Mouse (Mus musculus) right cerebral cortex, postnatal 36 days (tissue): ENCODE data around the gene Zc3h7b.
A peak's percentile ranks its signal among the peaks of the same experiment; 100 is the strongest.

Experiments
- DNase-seq, 2 experiments: peaks; one replicate each; pipeline ENCODE4 v3.0.0; 2022; ENCODE audit warnings: low spot score in 2 of 2, mixed read lengths in 1 of 2

Zc3h7b gene

DNA sequence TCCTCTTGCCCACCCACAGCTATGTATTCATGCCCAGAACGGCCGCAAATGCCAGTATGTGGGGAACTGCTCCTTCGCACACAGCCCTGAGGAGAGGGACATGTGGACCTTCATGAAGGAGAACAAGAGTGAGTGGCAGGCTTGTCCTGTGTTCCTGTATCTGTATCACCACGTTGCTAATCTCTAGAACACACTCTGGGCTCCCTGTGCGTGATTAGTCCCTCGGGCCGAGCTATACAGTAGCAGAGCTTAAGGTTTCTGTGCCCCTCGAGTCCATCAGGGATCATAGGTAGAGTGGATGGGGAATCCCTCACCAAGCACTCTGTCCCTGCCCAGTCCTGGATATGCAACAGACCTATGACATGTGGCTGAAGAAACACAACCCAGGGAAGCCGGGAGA, 47.6 kb downstream of the Zc3h7b start:
- DNase-seq = no peak

- DNase-seq = no peak
Observed at GRCm38 (mm10) chr15:81796228-81796627, 51.4 kb downstream of the Zc3h7b start.

- no peak for DNase-seq
Observed at GRCm38 (mm10) chr15:81797861-81798260, 53.0 kb downstream of the Zc3h7b start.

DNA sequence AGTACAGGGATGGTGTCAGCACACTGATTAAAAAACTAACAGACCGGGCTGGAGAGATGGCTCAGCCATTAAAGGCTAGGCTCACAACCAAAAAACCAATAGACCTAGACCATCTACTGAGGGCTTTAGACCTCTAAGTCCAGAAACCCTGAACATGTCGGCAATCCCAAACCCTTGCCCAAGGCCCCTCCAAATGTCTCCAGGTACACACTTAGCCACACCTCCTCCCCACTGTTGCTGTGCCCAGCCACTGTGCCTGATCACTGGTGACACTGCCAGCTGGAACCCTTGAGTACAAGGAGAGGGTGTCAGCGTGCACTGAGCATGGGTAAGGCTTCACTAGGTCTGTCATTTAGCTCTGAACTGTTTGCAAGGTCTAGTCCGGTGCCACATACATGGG, 53.6 kb downstream of the Zc3h7b start:
- no peak for DNase-seq

DNA sequence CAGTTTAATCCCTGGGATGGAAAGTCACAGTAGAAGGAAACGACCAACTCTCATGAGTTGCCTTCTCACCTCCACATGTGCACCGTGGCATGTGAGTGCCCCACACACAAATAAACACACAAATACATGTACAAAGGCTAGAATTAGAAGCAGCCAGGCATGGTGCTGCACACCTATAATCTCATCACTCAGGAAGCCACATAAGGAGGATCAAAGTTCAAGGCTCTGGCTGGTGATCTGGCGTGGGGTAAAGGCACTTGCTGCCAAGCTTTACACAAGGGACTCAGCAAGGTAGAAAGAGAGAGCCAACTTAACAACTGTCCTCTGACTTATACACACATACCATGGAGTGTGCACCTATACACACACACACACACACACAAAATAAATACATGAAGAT, 55.5 kb downstream of the Zc3h7b start:
- no peak for DNase-seq

- DNase-seq = peak; percentile 99
Observed at GRCm38 (mm10) chr15:81802001-81802890, 57.4 kb downstream of the Zc3h7b start, which contains the start of gene Tef. Gene Tef, plus strand, starts transcription at chr15:81802421.

DNA sequence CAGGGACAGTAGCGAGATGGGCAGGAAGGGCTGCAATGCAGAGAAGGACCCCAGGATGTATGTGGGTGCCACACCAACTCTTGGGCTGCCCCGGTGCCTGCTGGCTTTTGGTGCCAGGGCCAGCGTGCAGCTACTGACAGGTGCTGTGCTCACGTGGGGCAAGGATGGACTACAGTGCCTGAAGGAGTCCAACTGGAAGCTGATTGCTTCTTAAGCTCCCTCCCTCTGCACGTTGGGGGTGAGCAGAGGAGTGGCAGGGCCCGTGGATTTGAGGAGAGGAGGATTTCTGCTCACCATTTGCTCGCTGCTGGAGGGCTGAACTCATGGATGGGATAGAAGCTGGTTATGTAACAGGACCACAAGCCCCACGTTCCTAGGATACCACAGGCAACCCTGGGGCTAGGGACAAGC, 58.1 kb downstream of the Zc3h7b start:
- DNase-seq = peak; percentile 77 to 80

DNA sequence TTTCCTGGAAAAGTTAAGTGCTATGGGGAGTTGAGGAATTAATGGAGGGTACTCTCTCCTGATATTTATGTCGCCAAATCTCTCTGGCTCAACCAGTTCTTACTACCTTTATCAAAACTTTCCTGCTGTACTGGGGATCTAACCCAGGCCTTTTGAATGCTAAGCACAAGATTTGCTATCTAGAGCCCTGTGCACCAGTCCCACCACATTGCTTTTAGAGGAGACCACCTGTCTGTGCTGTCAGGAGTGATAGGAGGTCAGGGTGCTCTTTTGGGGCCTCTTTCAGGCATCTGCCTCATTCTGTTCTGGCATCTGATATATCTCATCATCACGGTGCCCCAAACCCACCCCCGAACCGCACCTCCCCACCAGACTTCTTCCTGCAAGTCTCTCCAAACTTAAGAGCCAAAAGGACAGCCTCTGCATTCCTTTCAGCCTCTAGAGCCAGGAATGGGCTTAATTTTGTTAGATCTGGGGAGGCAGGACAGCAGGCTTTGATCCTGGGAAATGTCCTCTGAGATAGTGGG, 58.6 kb downstream of the Zc3h7b start:
- no peak for DNase-seq

DNA sequence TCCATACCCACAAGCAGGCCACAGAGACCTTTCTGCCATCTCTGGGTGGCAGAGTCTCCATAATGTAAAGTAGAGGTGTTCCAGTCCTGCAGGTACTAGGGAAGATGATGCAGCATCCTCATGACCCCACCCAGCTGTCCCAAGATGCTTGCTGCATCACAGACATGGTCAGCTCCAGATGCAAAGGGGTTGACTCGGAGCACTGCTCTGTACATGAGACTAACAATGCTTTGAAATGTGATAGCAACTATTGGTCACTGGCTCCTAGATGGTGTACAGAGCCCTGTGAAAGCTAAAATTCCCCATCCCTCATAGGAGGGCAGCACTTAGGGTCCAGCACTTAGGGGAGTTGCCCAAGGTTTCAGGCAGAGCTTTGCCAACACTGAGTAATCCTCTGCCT, 59.3 kb downstream of the Zc3h7b start:
- DNase-seq = no peak

GRCm38 (mm10) chr15:81804883-81805282, 60.0 kb downstream of the Zc3h7b start:
- DNase-seq = no peak

GRCm38 (mm10) chr15:81805624-81806023, 60.8 kb downstream of the Zc3h7b start:
- DNase-seq = no peak

GRCm38 (mm10) chr15:81806621-81807404, 62.0 kb downstream of the Zc3h7b start:
- no peak for DNase-seq

DNA sequence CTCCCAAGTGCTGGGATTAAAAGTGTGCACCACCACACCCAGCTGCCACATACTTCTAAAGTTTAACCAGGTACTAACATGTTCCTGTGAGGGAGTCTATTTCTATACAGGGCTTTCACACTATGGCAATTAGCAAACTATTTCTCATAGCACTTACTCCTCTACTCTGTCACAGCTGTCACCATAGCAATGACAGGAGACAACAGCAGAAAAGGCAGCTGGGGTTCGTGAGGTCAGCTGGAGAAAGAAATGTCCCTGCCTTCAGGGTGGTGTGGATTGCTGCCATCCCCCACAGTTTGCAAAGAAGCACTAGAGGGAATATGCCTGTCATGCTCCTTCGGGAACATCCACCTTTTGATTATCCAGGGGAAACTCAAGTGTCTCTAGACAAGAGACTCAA, 63.9 kb downstream of the Zc3h7b start:
- DNase-seq = no peak

DNA sequence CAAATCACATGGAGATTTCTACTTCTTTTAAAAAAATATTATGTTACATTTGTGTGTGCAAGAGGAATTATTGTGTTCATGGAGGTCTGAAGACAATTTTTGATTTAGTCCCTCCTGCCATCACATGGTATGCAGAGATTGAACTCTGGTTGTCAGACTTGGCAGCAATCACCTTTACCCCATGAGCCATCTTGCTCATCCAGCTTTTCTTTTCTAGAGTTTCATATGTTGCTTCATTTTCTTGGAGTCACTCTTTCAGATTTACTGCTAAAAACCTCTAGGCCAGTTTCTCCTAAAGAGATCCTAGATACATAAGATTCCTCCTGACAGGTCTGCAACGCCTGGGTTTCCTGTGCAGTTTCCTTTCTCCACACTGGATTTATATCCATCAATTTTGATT, 64.7 kb downstream of the Zc3h7b start:
- DNase-seq = no peak

DNA sequence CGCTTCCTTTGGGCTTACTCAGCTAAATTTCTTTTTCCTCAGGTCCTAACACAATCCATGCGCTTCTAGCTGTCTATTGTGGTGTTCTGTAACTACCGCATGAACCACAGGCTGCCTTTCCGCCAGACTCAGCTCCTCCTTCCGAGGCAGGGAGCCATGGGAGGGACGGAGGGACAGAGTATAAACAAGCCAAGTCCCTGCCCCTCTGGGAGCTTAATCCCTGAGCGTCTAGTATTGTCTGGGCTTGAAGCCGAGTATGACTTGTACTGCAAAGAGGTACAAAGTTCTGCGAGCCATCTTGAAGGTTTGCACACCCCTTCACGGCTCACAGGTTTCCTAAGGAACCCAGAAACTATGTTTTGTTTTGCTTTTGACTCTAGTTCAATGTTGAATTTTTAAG, 65.3 kb downstream of the Zc3h7b start:
- DNase-seq = peak; percentile 67 to 81

DNA sequence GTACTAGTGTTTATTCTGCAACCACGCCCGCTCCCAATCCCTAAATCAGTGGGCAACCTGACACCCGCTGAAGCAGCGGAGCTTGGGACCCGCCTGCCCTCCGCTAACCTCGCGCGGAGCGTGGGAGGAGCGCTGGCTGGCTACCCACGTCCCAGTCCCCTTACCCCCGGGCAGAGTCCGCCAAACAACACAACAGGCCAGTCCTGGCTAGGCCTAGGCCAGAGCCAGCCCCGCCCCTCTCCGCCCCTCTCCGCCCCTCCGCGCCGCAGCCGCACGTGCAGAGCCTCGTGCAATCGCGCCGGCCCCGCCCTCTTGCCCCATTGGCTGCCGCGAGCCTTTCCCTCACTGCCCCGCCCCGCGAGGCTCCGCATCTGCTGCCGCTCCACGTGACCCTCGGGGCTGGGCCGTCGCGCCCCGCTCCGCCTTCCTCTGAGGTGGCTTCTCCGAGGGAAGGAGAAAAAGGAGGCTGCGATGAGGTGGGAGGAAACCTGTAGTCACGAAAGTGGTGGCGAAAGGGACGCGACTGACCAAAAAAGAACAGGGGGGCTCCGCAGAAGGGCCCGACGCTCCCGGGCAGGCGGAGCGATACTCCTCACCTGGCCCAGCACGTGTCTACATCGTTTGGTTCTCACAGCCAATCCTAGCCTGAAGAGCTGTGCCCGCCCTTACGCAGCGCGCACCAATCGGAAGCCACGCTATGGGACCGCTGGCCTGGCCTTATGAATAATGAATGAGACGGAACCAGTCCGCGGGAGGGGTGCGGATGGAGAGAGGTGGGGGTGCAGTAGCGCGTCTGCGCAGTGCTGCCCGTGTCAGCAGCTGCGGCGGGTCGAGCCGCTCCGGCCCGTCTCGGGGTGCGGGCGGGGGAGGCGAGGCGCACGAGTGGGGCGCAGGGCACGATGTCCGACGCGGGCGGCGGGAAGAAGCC, 66.1 kb downstream of the Zc3h7b start:
- DNase-seq = peak; percentile 99

- DNase-seq = no peak
Observed at GRCm38 (mm10) chr15:81811599-81811996, 66.7 kb downstream of the Zc3h7b start.

DNA sequence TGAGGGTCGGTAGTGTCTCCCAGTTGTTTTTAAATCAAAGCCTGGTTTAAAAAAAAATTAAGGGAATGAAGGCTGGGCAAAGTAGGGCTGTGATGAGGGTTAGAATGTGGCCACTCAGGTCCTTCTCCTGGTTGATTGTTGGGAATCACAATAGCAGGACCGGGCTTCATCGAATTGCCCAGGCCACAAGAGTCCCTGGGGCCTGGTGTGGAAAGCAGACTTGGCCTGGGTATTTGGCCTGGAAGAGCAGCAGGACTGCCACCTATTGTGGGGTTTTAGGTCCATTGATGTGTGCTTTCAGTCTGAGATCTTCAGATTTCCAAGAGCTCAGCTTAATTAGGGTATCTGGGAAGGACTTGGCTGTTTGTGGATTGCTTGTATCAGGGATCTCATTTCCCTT, 67.4 kb downstream of the Zc3h7b start:
- no peak for DNase-seq

- no peak for DNase-seq
Observed at GRCm38 (mm10) chr15:81812696-81813631, 68.1 kb downstream of the Zc3h7b start.

DNA sequence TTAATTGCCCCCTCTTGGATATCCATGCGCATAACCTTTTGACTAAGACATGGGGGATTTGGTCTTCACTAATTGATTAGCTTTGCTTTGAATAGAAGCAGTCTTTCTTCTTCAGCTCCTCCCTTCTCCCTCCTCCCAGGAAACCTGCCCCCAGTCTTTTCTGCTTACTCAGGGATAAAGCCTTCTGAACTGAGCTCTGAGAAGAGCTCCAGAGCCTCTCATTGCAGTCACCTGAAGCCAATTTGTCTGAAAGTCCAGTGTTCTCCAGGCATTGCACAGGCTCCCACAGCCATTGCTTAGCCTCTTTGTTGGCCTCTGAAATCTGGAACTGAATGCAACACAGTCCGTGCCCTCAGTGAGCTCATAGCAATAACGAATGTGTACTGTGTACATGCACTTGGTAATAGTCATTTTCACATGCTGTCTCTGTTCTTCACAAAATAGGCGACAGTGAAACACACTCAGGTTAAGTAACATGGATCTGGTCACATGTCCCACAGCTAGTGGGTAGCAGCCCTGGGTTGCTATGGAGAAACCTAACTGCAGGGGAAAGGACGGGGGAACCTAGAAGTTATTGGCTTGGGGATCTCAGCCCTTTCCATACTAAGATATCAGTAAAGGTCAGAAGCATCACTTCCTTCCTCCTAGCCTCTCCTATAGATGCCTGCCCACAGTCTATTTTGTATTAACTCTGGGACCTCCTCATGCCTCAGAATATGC, 69.3 kb downstream of the Zc3h7b start:
- no peak for DNase-seq
